Comparison of ENCODE assay signal across 11 mouse cellular contexts in the genomic region with DNA sequence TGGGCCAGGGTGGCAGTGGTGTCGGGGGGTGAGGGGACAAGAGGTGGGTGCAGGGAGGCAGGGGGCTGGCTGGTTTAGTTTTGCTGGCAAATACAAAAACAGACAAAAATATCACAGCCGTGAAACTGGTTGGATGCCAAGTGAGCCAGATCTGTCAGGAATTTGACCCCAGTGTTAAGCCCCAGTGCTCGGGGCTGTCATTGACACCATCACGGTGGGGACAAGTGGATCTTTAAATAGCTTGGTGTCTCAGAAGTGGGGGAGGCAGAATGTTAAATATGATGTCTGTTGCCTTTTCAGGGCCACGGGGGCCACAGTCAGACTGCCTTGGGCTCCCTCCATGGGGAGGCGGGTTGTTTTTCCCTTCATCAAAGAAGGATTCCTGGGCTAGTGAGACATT. TPM values are rescaled to one million over a fixed set of nuclear protein-coding genes. Genes with fewer than 3 reads are reported as not detected.
A peak's percentile ranks its signal among the peaks of the same experiment; 100 is the strongest.
DNase-seq lines count a peak whose midpoint lies in the region; ATAC-seq and TF ChIP-seq lines count a peak whose summit lies in the region.
"Had no signal": no experiment of that assay in that cellular context is flagged by ENCODE, and none has a peak within 500 bp of the region (broad histone marks: within the 10 kb centered on the region; RNA-seq: fewer than 3 reads in every experiment).

No protein-coding gene starts in this region.

- H3K4me1 ChIP-seq in forebrain, postnatal 0 days (ENCODE audit: insufficient read depth): no peaks in the 10 kb centered on the region
- H3K4me1 ChIP-seq in forebrain, embryonic 15.5 days: peaks cover 14% of the 10 kb centered on the region
- H3K4me1 ChIP-seq in stomach, postnatal 0 days (replicated peaks; ENCODE audit: control insufficient read depth, insufficient read depth): 0 out of 2 replicates have a peak, but pooled peaks cover 3% of the 10 kb centered on the region

- TF ChIP-seq EP300 in stomach, postnatal 0 days (optimal IDR thresholded peaks at IDR 0.05): no peak

- no peak for DNase-seq in forebrain, postnatal 0 days
- DNase-seq in thymus, postnatal 4 days: peak; percentile 34
- no peak for DNase-seq in thymus, postnatal 14 days
- DNase-seq in kidney, postnatal 14 days: peak; percentile 51
- DNase-seq in stomach, postnatal 0 days (ENCODE audit: low spot score): no peak
- DNase-seq in yolk sac, embryonic 10.5 days (ENCODE audit: low spot score): no peak
- DNase-seq in embryo, embryonic 10.5 days (ENCODE audit: low spot score): no peak
- DNase-seq: lung, adult 18-20 months had no signal

- no peaks in the 10 kb centered on the region for H3K27me3 ChIP-seq in forebrain, postnatal 0 days (ENCODE audit: insufficient read depth, low read length)
- no peaks in the 10 kb centered on the region for H3K27me3 ChIP-seq in forebrain, embryonic 15.5 days
- no peaks in the 10 kb centered on the region for H3K27me3 ChIP-seq in stomach, postnatal 0 days (ENCODE audit: control insufficient read depth, insufficient read depth, low read length)

- H3K9me3 ChIP-seq in forebrain, postnatal 0 days (ENCODE audit: low read length): no peaks in the 10 kb centered on the region
- no peaks in the 10 kb centered on the region for H3K9me3 ChIP-seq in forebrain, embryonic 15.5 days
- H3K9me3 ChIP-seq in stomach, postnatal 0 days (ENCODE audit: control insufficient read depth, low read length): no peaks in the 10 kb centered on the region

- no peak overlapping the region for H3K4me2 ChIP-seq in forebrain, postnatal 0 days (ENCODE audit: low read depth)
- H3K4me2 ChIP-seq in forebrain, embryonic 15.5 days (replicated peaks): no peak overlapping the region
- no peak overlapping the region for H3K4me2 ChIP-seq in stomach, postnatal 0 days (replicated peaks; ENCODE audit: low read depth)

- H3K4me3 ChIP-seq in forebrain, postnatal 0 days (ENCODE audit: low read depth, low read length): no peak overlapping the region
- no peak overlapping the region for H3K4me3 ChIP-seq in forebrain, embryonic 15.5 days
- H3K4me3 ChIP-seq in stomach, postnatal 0 days (ENCODE audit: low read depth, low read length): no peak overlapping the region

- WGBS in forebrain, postnatal 0 days: 44% methylated on average over 6 of the region's 6 CpGs
- WGBS in forebrain, embryonic 15.5 days: 51% methylated on average over 6 of the region's 6 CpGs
- WGBS in stomach, postnatal 0 days: 32% methylated on average over 6 of the region's 6 CpGs

- ATAC-seq in forebrain, postnatal 0 days: no peak
- ATAC-seq in forebrain, embryonic 15.5 days (replicated peaks): no peak
- no peak for ATAC-seq in stomach, postnatal 0 days (ENCODE audit: low FRiP score, low TSS enrichment)

- H3K36me3 ChIP-seq in forebrain, postnatal 0 days (ENCODE audit: insufficient read depth): no peaks in the 10 kb centered on the region
- H3K36me3 ChIP-seq in forebrain, embryonic 15.5 days: no peaks in the 10 kb centered on the region
- no peaks in the 10 kb centered on the region; the same call in 1 of the 2 replicates for H3K36me3 ChIP-seq in stomach, postnatal 0 days (ENCODE audit: control insufficient read depth, insufficient read depth, low read length)

- TF ChIP-seq CTCF in forebrain, postnatal 0 days (IDR thresholded peaks at IDR 0.05; ENCODE audit: low read depth): no peak
- no peak for TF ChIP-seq CTCF in stomach, postnatal 0 days (IDR thresholded peaks at IDR 0.05; ENCODE audit: low read depth)

- H3K9ac ChIP-seq in forebrain, postnatal 0 days: 0 out of 2 replicates have a peak overlapping the region, but pooled peaks have one; percentile 10
- H3K9ac ChIP-seq in forebrain, embryonic 15.5 days (replicated peaks): no peak overlapping the region
- H3K9ac ChIP-seq in stomach, postnatal 0 days (ENCODE audit: low read length): peak overlapping the region; percentile 31; the same call in 1 of the 2 replicates

- no peak overlapping the region for H3K27ac ChIP-seq in forebrain, postnatal 0 days (ENCODE audit: low read depth, low read length)
- no peak overlapping the region for H3K27ac ChIP-seq in forebrain, embryonic 15.5 days (replicated peaks)
- H3K27ac ChIP-seq in stomach, postnatal 0 days (replicated peaks): peak overlapping the region; percentile 84

RNA-seq across cellular contexts. Expression of a gene that starts 6.0 kb away (rescaled TPM):
- 10.9 and 11.0 TPM in 2 replicates for total RNA-seq in forebrain, postnatal 0 days (2014; rRNA removed)
- polyA plus RNA-seq in forebrain, postnatal 0 days (2015; fragmentation: Nextera tagmentation; extraction: Ambion mirVana): 7.1 and 7.6 TPM in 2 replicates
- 6.5 and 7.7 TPM in 2 replicates for polyA plus RNA-seq in forebrain, embryonic 15.5 days (2015; fragmentation: Nextera tagmentation; extraction: Ambion mirVana)
- polyA plus RNA-seq in stomach, postnatal 0 days (2015; fragmentation: Nextera tagmentation; extraction: Ambion mirVana): 11.0 and 13.4 TPM in 2 replicates

RNA-seq across cellular contexts. Expression of a gene that starts 8.1 kb away (rescaled TPM):
- total RNA-seq in forebrain, postnatal 0 days (2014; rRNA removed): 1.0 and 1.8 TPM in 2 replicates
- 1.7 and 3.5 TPM in 2 replicates for polyA plus RNA-seq in forebrain, postnatal 0 days (2015; fragmentation: Nextera tagmentation; extraction: Ambion mirVana)
- polyA plus RNA-seq in forebrain, embryonic 15.5 days (2015; fragmentation: Nextera tagmentation; extraction: Ambion mirVana): 0.42 and 0.70 TPM in 2 replicates
- not detected in 2 replicates for polyA plus RNA-seq in stomach, postnatal 0 days (2015; fragmentation: Nextera tagmentation; extraction: Ambion mirVana)
- total RNA-seq: monocyte, adult 5-6 weeks had no signal
- polyA plus RNA-seq: large intestine, adult 2 months had no signal

RNA-seq across cellular contexts. Expression of a gene that starts 10.7 kb away (rescaled TPM):
- 0.23 TPM in 1 of 2 replicates, not detected in the other for total RNA-seq in forebrain, postnatal 0 days (2014; rRNA removed)
- polyA plus RNA-seq in forebrain, postnatal 0 days (2015; fragmentation: Nextera tagmentation; extraction: Ambion mirVana): not detected in 2 replicates
- polyA plus RNA-seq in forebrain, embryonic 15.5 days (2015; fragmentation: Nextera tagmentation; extraction: Ambion mirVana): 0.18 and 0.20 TPM in 2 replicates
- polyA plus RNA-seq in stomach, postnatal 0 days (2015; fragmentation: Nextera tagmentation; extraction: Ambion mirVana): 0.13 and 0.38 TPM in 2 replicates
- total RNA-seq: monocyte, adult 5-6 weeks had no signal

RNA-seq across cellular contexts. Expression of a gene that starts 18.0 kb away (rescaled TPM):
- total RNA-seq in forebrain, postnatal 0 days (2014; rRNA removed): 3.8 and 4.9 TPM in 2 replicates
- polyA plus RNA-seq in forebrain, postnatal 0 days (2015; fragmentation: Nextera tagmentation; extraction: Ambion mirVana): 2.4 and 3.7 TPM in 2 replicates
- polyA plus RNA-seq in forebrain, embryonic 15.5 days (2015; fragmentation: Nextera tagmentation; extraction: Ambion mirVana): 6.1 and 6.2 TPM in 2 replicates
- 26.9 and 30.7 TPM in 2 replicates for polyA plus RNA-seq in stomach, postnatal 0 days (2015; fragmentation: Nextera tagmentation; extraction: Ambion mirVana)

RNA-seq across cellular contexts. Expression of a gene that starts 36.1 kb away (rescaled TPM):
- total RNA-seq in forebrain, postnatal 0 days (2014; rRNA removed): 36.2 and 39.4 TPM in 2 replicates
- polyA plus RNA-seq in forebrain, postnatal 0 days (2015; fragmentation: Nextera tagmentation; extraction: Ambion mirVana): 31.6 and 32.2 TPM in 2 replicates
- polyA plus RNA-seq in forebrain, embryonic 15.5 days (2015; fragmentation: Nextera tagmentation; extraction: Ambion mirVana): 53.2 and 56.5 TPM in 2 replicates
- 24.9 TPM in 2 replicates for polyA plus RNA-seq in stomach, postnatal 0 days (2015; fragmentation: Nextera tagmentation; extraction: Ambion mirVana)

Comparison
In these comparisons a context has a peak if more than half of its experiments do, and no peak if none do; other contexts are left out.
1. DNase-seq: peak in thymus, postnatal 4 days (single experiment) and kidney, postnatal 14 days (single experiment); none in forebrain, postnatal 0 days (single experiment), thymus, postnatal 14 days (single experiment), stomach, postnatal 0 days (single experiment), yolk sac, embryonic 10.5 days (single experiment) and embryo, embryonic 10.5 days (single experiment).